Mouse (Mus musculus) liver, postnatal 0 days (tissue): ENCODE measurements around the gene Esp24. TPM values are rescaled to one million over a fixed set of nuclear protein-coding genes. Genes with fewer than 3 reads are reported as not detected.
"Not testable (repeated sequence)": the region's sequence is repeated elsewhere in the genome, so short reads cannot be mapped to it uniquely, and the experiment has no call there.

Experiments
- ATAC-seq: fragments of 200-750 bp; cut with Nextera tagmentation; 2 replicates; pipeline ENCODE4 v1.8.0; 2017; ENCODE audit warnings: mild to moderate bottlenecking, moderate library complexity
- DNase-seq: peaks from one replicate; pipeline ENCODE4 v3.0.0-alpha.2; 2016
- H3K27ac ChIP-seq: fragments of 300-500 bp; sonication (generic); 2 replicates; pipeline ENCODE4 v1.5.1; 2014; ENCODE audit warnings: antibody characterized with exemption, moderate library complexity, mild to moderate bottlenecking, low read depth
- H3K27me3 ChIP-seq: fragments of 300-500 bp; sonication (generic); 2 replicates; pipeline ENCODE4 v1.6.1; 2014; ENCODE audit warnings: low read length, control low read depth, mixed read lengths; ENCODE audit not compliant: insufficient read depth
- H3K36me3 ChIP-seq: fragments of 300-500 bp; sonication (generic); replicated peaks from 2 replicates; pipeline ENCODE4 v1.6.1; 2014; ENCODE audit warnings: mild to moderate bottlenecking, control low read depth, low read length, moderate library complexity, mixed read lengths; ENCODE audit not compliant: insufficient read depth
- H3K4me1 ChIP-seq: fragments of 300-500 bp; sonication (generic); 2 replicates; pipeline ENCODE4 v1.6.1; 2014; ENCODE audit warnings: antibody characterized with exemption, mild to moderate bottlenecking, control low read depth; ENCODE audit not compliant: insufficient read depth
- H3K4me2 ChIP-seq: fragments of 300-500 bp; sonication (generic); 2 replicates; pipeline ENCODE4 v1.6.1; 2014; ENCODE audit warnings: low read depth, mild to moderate bottlenecking, low read length, moderate library complexity, mixed read lengths
- H3K4me3 ChIP-seq: fragments of 300-500 bp; sonication (generic); 2 replicates; pipeline ENCODE4 v1.5.1; 2014; ENCODE audit warnings: low read depth, low read length
- H3K9ac ChIP-seq: fragments of 300-500 bp; sonication (generic); replicated peaks from 2 replicates; pipeline ENCODE4 v1.6.1; 2014; ENCODE audit warnings: mild to moderate bottlenecking, moderate library complexity
- H3K9me3 ChIP-seq: fragments of 300-500 bp; sonication (generic); 2 replicates; pipeline ENCODE4 v1.6.1; 2016; ENCODE audit warnings: mild to moderate bottlenecking, control low read depth, low read length, mixed read lengths
- CTCF ChIP-seq: sonication (generic); IDR thresholded peaks from 2 replicates; pipeline ENCODE4 v1.5.1; 2016; ENCODE audit warnings: antibody characterized with exemption, low read depth
- EP300 ChIP-seq: IDR thresholded peaks from 2 replicates; pipeline ENCODE4 v1.6.1; 2016; ENCODE audit warnings: antibody characterized with exemption, low read depth, mild to moderate bottlenecking
- WGBS: fragments of 180-500 bp; shearing (Covaris S2); extraction: QIAGEN DNeasy Blood & Tissue Kit; methylation state at CpG from one replicate; pipeline ENCODE4 v1.1.7; 2014; ENCODE audit not compliant: insufficient replicate concordance; 5-methylcytosine and 5-hydroxymethylcytosine counted together
- polyA plus RNA-seq: library from polyadenylated mRNA; unstranded; fragments of >200 nt; fragmentation: Nextera tagmentation; extraction: Ambion mirVana; gene quantifications from 2 replicates; pipeline ENCODE4 v1.2.1, GENCODE M21; 2015

Gene Esp24
- not detected in 2 replicates for polyA plus RNA-seq

DNA sequence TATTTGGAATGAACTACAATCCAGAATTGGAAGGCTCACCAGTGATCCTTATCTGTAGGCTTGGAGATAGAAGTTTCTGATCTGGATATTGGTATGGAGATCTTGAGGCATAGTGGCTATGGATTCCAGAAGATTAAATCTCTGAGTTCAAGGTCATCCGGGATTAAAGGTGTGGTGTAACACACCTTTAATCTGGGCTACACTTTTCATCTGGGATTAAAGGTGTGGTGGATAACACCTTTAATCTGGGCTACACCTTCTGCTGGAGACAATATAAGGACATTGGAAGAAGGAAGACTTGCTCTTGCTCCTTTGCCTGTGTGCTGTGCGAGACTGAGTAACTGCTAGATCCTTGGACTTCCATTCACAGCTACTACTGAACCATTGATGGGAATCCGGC lies at the start of gene Esp24:
TSS of gene Esp24 (plus strand) at position 301 of the 400 bp plus-strand sequence.
- H3K4me1 ChIP-seq, H3K9ac ChIP-seq, H3K36me3 ChIP-seq, H3K27ac ChIP-seq, ATAC-seq, H3K4me2 ChIP-seq, H3K27me3 ChIP-seq, H3K4me3 ChIP-seq, H3K9me3 ChIP-seq, DNase-seq: not testable (repeated sequence)
- WGBS: 73% methylated on average over 3 of the region's 3 CpGs

DNA sequence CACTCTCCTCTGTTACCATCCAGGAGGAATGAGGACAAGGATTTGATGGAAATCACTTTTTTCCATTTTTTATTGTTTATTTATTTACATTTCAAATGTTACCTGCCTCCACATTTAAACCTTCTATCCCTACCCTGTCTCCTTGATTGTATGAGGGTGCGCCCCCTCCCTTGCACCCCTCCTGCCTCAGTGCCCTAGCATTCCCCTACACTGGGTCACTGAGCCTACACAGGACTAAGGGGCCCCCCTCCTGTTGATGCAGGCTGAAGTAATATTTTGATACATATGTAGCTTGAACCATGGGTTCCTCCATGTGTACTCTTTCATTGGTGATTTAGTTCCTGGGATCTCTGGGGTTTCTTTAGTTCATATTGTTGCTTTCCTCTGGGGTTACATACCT lies 26.6 kb upstream of the Esp24 start:
- H3K4me1 ChIP-seq: no peaks in the 10 kb centered on the region
- TF ChIP-seq EP300: no peak
- TF ChIP-seq CTCF: no peak
- no peaks in the 10 kb centered on the region for H3K36me3 ChIP-seq
- WGBS: 90% methylated on average over 1 of the region's 1 CpGs
- H3K4me2 ChIP-seq: no peak overlapping the region
- H3K9ac ChIP-seq: no peak overlapping the region
- no peaks in the 10 kb centered on the region for H3K9me3 ChIP-seq
- ATAC-seq (no peak), DNase-seq (no peak)
- H3K4me3 ChIP-seq: no peak overlapping the region
- no peaks in the 10 kb centered on the region for H3K27me3 ChIP-seq
- no peak overlapping the region for H3K27ac ChIP-seq

DNA sequence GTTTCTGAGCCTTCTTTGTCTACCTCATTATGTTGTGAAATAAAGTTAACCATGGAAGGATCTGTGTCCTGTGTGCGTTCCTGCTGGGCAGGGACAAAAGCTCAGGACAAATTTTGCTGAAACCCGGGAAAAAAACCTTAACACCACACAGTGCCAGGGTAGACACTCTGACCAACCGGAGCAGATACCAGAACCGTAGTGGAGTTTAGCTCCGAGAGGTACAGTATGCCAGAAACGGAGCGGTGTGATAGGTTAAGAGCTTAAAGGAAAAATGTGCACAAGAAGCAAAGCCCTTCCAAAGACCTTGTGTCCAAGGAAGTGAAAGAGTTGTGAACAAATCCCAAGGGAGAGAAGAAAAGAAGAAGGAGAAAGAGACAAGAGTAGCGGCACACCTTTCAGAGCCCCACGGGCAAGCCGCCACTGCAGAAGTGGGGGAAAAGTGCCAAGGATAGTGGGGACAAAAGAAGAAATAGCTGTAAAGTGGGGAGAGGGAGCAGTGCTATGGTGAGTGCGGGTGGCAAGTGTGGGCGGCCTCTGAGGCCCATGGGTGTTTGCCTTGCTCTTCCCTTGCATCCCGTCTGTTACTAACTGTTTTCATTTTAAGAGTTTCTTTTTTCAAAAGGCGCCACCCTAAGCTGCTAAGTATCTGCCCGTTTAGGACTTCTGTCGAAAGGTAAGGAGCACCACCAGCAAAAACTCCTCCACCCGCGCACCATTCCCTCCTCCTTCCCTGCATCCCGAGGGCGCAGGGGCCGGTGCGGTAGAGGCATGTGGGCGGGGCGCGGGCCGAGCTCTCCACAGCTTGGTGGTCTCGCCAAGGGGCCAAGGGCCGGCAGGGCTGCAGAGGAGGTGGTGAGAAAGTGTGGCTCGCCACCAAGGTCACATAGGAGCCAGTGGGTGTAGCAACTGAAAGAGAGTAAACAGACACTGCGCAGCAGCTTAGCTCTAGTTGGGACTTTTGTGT lies 25.5 kb upstream of the Esp24 start:
- TF ChIP-seq CTCF: no peak
- no peak for TF ChIP-seq EP300
- no peaks in the 10 kb centered on the region for H3K9me3 ChIP-seq
- H3K27ac ChIP-seq: no peak overlapping the region
- 37% methylated on average over 30 of the region's 30 CpGs for WGBS
- no peaks in the 10 kb centered on the region for H3K4me1 ChIP-seq
- no peak overlapping the region for H3K4me3 ChIP-seq
- DNase-seq: no peak
- H3K36me3 ChIP-seq: no peaks in the 10 kb centered on the region
- H3K4me2 ChIP-seq: peak overlapping the region; percentile 50
- H3K9ac ChIP-seq: no peak overlapping the region
- ATAC-seq: no peak
- no peaks in the 10 kb centered on the region for H3K27me3 ChIP-seq

DNA sequence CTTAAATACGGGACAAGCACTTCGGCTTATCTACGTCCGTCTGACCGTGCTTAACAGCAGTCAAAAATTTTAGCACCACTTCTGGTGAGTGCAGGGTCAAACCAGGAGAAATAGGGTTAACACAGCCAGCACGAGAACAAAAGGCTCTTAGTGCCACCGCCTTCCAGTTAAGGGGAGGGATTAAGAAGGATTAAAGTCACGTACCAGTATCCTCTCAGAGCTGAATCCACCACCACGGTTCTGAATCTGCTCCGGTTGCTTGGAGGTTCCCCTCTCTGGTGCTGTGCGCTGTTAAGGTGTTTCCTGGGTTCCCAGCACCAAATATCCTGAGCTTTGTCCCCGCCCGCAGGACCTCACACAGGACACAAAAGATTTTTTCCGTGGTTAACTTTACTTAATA lies 19.3 kb upstream of the Esp24 start:
- H3K9me3 ChIP-seq: no peaks in the 10 kb centered on the region
- H3K9ac ChIP-seq: no peak overlapping the region
- WGBS: 62% methylated on average over 14 of the region's 14 CpGs
- no peak for DNase-seq
- no peak overlapping the region for H3K4me2 ChIP-seq
- no peak overlapping the region for H3K27ac ChIP-seq
- no peak overlapping the region for H3K4me3 ChIP-seq
- H3K36me3 ChIP-seq: no peaks in the 10 kb centered on the region
- ATAC-seq: no peak
- H3K4me1 ChIP-seq: no peaks in the 10 kb centered on the region
- no peaks in the 10 kb centered on the region for H3K27me3 ChIP-seq
- TF ChIP-seq CTCF: no peak
- no peak for TF ChIP-seq EP300

DNA sequence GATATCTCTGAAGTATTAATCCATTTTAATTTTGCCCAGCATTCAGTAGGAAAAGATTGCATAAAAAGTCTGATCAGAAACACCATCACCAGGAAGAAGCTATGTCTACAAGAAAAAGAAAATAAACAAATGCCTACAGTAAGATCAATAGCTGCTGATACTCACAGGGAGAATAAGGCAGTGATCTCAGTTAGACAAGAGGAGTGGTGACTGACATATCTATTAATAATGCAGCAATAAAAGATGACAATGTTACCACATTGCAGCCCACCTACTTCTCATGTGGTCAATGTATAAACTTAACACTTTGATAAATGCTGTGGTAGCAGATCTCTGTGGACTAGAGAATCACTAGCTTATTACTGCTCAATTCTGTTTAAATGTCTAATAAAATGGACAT lies 6.7 kb downstream of the Esp24 start, which contains the start of gene Gm21903:
TSS of gene Gm21903 (minus strand) at position 101 of the 400 bp plus-strand sequence.
- Histone ChIP-seq H3K9me3 (no peaks in the 10 kb centered on the region), H3K4me1 (no peaks in the 10 kb centered on the region), H3K4me3 (no peak within 1 kb of the TSS), H3K9ac (no peak within 1 kb of the TSS), H3K36me3 (no peaks in the 10 kb centered on the region), H3K4me2 (no peak within 1 kb of the TSS), H3K27ac (no peak within 1 kb of the TSS), H3K27me3 (no peaks in the 10 kb centered on the region)
- TF ChIP-seq EP300: no peak
- no peak for ATAC-seq
- no peak for DNase-seq

DNA sequence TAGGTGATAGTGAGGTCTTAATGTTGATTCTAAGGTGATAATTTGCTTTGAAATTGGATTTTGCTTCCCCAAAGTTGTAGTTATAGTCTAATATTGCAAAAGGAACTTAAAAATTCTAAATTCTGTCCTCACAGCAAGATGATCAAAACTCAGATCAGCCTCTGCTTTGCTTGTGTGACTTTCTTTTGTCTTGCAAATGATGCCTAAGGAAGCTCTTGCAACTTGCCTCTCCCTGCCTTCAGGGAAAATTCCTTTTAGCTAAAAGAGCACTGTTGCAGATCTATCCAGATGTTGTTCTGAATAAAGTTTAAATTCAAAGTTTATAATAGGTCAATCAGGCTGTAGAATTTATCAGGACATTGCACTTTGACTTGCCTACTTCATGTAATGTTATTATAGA lies 27.1 kb downstream of the Esp24 start:
- ATAC-seq: no peak

More for the DNA sequence above, 27.1 kb downstream of the Esp24 start:
- Histone ChIP-seq H3K9ac (no peak overlapping the region), H3K36me3 (no peaks in the 10 kb centered on the region), H3K9me3 (0 out of 2 replicates have a peak, but pooled peaks cover 3% of the 10 kb centered on the region), H3K4me2 (no peak overlapping the region), H3K4me3 (no peak overlapping the region), H3K27ac (no peak overlapping the region), H3K27me3 (no peaks in the 10 kb centered on the region), H3K4me1 (no peaks in the 10 kb centered on the region)
- DNase-seq: no peak
- TF ChIP-seq EP300 (no peak), CTCF (no peak)
